Mouse (Mus musculus) cerebellum, postnatal 14 days (tissue): ENCODE results near the gene Rab35.

Experiments used
- DNase-seq, 2 experiments: peaks; one replicate each; pipeline ENCODE4 v3.0.0; 2021; ENCODE audit warnings: mixed read lengths in 2 of 2

Gene Rab35

DNA sequence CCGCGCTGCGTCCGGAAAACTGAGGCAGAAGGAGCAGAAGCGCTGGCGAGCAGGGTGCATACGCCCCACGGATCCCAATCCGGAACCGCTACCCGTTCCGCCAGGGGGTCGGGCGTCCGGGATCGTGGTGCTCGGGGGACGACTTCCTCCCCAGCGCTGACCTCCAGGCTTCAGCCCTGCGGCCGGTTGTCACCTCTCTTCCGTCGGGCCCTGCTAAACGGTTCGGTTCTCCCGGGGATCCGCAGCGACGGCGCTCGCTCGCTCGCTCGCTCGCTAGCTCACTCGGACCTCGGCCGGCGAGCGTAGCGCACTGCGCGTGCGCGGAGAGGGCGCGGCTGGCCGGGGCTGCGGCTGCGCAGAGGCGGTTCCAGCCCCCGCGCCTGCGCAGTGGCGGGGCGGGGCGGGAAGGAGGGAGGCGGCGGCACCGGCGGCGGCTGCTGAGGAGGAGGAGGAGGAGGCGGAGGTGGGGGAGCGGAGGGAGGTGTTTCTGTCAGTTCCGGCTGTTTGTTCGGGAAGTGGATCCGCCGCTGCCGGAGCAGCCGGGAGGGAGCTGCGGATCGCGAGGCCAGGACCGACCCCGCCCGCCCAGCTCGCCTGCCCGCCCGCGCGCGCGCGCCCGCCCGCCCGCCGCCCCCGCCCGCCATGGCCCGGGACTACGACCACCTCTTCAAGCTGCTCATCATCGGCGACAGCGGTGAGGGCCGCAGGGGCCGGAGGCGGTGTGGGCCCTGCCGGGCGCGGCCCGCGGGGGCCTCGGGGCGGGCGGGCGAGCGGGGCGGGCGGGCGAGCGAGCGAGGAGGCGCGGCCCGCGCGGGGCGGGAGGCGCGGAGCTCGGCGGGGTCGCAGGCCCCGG is at the start of gene Rab35:
Gene Rab35, plus strand, starts transcription at position 404 of the 853 bp plus-strand sequence.
- DNase-seq, result peak; percentile 94 to 97

- no peak for DNase-seq
Observed at GRCm38 (mm10) chr5:115585616-115586015, 46.1 kb upstream of the Rab35 start.

DNA sequence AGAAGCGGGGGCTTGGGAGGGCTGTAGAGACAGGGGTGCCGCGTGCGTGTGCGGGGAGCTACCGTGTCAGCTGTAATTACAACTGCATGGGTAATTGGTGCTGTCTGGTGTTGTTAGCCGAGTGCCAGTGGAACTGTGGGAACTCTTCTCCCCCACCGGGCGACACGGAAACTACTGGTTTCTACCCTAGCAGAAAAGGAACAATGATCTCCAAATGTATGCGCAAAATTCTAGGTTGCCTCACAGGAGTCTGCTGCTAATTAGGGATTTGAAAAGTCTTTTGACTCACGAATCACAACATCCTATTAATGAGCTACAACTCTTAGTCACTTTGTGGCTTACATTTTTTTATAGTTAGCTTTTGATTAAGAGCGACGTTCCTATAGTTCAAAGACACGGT is 45.5 kb upstream of the Rab35 start:
- DNase-seq, result no peak

DNA sequence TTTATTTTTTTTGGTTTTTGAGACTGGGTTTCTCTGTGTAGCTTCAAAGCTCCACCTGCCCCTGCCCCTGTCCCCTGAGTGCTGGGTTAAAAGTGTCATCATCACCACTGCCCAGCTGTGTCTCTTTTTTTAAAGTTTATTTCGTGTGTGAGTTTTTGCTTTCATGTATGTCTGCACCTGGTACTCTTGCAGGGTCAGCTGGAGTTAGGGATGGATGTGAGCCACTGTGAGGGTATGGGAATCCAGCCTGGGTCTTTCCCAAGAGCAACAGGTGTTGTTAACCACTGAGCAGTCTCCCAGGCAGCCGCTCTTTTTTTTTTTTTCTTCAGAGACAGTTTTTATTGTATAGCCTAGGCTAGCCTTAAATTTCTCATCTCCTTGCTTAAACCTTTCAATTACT is 44.9 kb upstream of the Rab35 start:
- no peak for DNase-seq

- DNase-seq, result no peak
Observed at GRCm38 (mm10) chr5:115591028-115591427, 40.7 kb upstream of the Rab35 start.

GRCm38 (mm10) chr5:115591506-115591905 is 40.2 kb upstream of the Rab35 start:
- no peak for DNase-seq

DNA sequence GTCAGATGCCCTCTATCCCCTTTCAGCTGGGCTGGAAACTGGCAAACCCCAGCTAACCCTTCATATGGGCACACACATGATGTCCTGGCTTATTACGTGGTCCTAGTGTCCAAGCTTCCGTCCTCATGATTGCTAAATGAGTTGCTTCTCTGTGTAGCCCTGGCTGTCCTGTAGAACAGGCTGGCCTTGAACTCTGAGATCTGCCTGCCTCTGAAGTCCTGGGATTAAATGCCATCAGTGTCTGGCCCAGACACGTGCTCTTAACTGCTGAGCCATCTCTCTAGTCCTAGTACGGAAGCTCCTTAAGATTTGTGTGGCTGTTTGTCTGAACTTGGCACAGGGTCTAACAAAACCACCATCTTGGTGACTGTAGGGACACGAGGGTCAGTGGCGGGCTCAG is 28.1 kb upstream of the Rab35 start:
- no peak for DNase-seq

DNA sequence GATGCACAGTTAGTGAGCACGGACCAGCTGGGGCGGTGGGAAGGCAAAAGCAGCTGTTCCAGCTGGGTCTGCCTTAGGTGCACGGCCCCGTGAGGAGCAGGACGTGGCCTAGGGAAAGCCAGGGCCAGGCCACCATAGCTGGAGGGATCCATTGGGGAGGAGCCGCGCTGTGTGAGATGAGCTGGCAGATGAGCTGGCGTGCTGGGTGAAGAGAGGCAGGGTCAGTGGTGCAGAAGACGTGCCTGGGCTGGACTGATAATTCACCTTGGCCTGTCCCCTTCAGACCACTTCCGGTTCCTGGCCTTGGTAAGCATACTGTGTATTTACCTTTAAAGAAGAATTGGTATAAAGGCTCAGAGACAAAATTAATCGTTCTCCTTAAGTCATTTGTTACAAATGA is 20.1 kb upstream of the Rab35 start:
- DNase-seq, result no peak

DNA sequence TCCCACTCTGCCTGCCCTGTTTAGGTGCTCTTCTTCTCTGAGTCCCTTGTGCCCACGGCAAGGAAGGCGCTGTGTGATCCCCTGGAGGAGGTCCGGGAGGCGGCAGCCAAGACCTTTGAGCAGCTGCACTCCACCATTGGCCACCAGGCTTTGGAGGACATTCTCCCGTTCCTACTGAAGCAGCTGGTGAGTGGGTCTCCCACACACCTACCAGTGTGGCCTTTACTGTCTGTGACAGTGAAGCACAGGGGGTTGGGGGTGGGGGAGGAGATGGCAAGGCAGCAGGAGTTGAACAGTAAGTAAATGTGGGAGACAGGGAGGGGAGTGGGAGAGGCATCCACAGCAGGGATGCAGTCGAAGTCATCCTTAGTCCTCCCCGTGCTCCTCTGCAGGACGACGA is 18.4 kb upstream of the Rab35 start:
- no peak for DNase-seq

DNA sequence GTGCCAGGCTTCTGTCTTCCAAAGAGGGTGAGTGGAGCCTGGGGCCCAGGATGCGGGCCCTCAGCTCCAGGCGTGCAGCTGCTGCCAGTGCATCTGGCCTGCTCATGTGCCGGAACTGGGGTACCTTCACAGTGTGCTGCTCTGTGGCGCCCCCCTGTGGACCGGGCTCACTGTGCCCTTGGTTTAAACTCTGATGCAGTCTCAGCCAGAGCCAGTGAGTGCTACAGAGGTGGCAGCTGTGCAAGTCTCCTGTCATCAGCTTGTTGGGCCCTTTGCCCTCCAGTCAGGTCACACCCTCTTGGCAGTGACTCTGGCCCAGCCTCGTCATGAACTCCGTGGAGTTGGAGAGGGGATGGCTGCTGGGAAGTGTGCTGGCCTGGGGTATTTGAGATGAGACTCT is 16.8 kb upstream of the Rab35 start:
- DNase-seq, result peak; percentile 27 to 72

DNA sequence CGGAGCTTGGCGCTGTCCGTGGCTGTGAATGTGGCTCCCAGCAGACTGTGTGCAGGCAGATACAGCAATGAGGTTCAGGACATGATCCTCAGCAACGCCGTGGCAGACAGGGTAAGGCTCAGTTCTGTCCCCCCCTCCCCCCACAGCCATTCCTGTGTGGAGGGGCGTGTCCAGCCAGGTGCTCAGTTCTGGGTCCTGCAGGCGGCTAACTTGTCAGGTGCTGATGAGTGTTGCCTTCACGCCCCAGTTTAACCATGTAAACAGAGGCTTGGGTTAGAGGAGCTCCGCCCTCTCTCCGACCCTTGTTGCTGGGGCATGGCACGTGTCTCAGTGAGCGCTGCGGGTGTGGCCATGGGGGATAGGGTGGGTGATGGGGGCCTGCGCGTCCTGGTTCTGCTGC is 12.0 kb upstream of the Rab35 start:
- no peak for DNase-seq

DNA sequence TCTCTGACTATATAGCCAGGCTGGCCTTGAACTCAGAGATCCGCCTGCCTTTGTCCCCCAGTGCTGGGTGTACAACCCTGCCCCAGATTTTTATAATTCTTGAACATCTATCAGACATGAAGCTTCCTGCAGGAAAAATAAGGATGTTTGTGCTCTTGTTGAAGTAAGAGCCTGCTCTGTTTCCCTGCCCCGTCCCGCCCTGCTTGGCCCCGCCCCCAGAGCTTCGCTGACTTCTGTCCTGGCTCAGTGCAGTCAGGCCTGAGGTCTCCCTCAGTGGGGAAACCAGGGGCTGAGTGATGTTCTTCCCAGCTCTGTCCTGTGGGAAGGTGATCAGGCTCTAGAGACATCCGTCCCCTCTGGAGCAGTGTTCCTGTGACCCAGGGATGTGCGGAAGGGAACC is 9.0 kb upstream of the Rab35 start:
- DNase-seq, result no peak

- DNase-seq, result no peak
Observed at GRCm38 (mm10) chr5:115623694-115624440, 7.8 kb upstream of the Rab35 start.

- no peak for DNase-seq
Observed at GRCm38 (mm10) chr5:115626237-115626886, 5.3 kb upstream of the Rab35 start.

GRCm38 (mm10) chr5:115628083-115628482 is 3.6 kb upstream of the Rab35 start:
- no peak for DNase-seq

- DNase-seq, result no peak
Observed at GRCm38 (mm10) chr5:115629672-115630071, 2.0 kb upstream of the Rab35 start.

DNA sequence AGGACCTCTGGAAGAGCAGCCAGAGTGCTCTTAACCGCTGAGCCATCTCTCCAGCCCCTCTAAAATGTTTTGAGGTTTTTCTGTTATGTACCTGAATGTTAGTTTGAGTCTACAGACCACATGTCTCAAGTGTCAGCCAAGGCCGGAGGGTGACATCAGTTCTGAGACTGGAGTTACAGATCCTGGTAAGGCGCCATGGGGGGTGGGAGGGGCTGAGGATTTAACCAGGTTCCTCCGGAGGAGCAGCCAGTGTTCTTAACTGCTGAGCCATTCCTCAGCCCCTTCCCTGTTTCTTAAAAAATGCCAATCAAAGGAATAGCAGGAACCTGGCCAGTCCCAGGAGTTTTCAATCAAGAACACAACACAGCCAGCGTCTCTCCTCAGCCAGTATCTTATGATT is 1.4 kb upstream of the Rab35 start:
- no peak for DNase-seq

DNA sequence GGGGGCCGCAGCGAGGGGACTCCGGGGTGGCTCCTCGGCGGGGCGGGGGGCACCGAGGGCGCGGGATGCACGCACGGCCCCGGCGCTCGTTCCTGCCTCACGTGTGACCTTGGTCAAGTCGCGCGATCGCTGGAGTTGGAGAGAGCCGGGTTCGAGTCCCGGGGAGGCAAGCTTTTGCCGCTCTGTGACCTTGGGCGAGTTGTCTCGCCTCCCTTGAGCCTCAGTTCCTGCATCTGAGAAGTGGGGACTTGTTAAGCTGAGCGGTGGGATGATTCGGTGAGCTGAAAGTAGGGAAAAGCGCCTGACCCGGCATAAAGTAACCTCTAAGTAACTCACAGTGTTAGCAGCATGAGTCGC is 628 bp downstream of the Rab35 start:
- peak; percentile 55 to 69 for DNase-seq

DNA sequence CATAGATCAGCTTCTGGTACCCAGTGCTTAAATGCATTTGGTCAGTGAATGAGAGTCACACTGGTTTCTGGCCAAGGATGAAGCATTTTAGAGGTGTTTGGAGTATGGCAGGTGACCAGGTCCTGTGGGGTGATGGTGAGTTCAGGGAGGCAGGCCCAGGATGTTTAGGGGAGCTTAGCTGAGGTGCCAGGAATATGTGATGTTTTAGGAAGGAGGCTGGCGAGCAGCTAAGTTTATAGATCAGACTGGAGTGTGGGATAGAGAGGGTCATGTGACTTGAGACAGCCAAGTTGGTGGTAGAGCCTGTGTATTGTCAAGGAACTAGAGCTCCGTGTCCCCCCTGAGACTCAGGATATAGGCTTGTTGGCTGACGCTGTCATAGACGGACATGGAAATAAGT is 1.4 kb downstream of the Rab35 start:
- DNase-seq, result no peak

GRCm38 (mm10) chr5:115634046-115634445 is 2.3 kb downstream of the Rab35 start:
- DNase-seq, result no peak

GRCm38 (mm10) chr5:115635536-115635935 is 3.8 kb downstream of the Rab35 start:
- DNase-seq, result no peak

DNA sequence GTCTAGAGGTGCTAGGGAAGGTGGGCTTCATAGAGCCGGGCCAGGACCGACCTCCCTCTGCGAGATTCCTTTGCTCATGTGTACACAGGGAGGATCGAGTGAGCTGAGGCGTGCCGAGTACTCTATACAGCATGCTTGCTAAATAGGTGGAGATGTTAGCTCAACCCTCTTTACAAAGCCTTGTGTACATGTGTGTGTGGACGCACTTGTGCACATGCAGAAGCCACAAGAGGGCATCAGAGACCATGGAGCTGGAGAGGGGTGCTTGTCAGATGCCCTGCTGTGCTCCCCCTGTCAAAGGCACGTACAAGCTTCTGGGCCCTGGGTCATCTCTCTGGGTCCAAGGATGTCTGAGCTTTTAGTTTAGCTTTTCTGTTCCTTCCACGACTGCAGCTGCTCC is 12.5 kb downstream of the Rab35 start:
- peak in 1 of 2 experiments; percentile 41 for DNase-seq

- DNase-seq, result no peak
Observed at GRCm38 (mm10) chr5:115648876-115649275, 17.2 kb downstream of the Rab35 start.

DNA sequence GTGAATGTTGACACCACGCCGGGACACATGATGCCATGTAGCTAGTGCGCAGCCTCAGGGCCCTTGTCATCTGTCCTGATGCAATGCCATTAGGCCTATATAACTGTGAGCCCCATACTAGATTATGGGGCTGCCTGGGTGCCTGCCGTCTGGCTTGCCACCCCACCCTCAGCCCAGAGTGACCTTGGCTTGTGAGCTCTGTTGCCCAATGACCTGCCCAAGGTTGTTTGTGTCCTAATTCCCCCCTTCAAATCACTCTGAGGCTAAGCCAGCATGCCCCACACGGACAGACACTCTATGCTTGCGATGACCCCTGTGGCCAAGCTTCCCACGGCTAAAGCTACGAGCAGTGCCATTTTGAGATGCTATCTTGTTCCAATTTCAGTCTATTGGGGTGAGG is 18.0 kb downstream of the Rab35 start:
- no peak for DNase-seq
